Mouse (Mus musculus) 3134 (cell line): ENCODE measurements at regions not wholly inside any gene's neighbourhood (a gene's known extent, or its start where the extent isn't known, plus 50 kb on each side); places are given as distances from the start of the nearest gene placed in this dataset.

ENCODE experiments used
- DNase-seq: peaks from one replicate; pipeline ENCODE4 v3.0.0-alpha.2; 2011; ENCODE audit warnings: low spot score; ENCODE audit not compliant: insufficient read length; ENCODE audit errors: extremely low read depth

DNA sequence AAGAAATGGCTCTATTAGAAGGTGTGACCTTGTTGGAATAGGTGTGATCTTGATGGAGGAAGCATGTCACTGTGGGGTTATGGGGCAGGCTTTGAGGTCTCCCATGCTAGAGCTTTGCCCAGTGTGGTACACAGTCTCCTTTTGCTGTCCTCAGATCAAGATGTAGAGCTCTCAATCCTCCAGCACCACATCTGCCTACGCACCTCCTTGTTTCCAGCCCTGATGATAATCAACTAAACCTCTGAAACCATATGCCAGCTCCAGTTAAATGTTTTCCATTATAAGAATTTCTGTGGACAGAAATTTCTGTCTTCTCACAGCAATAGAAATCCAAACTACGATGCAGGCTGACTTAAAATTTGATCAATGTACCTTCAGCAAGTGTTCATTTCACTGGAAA is 103.8 kb downstream of the Gm10260 start:
- DNase-seq = no peak

DNA sequence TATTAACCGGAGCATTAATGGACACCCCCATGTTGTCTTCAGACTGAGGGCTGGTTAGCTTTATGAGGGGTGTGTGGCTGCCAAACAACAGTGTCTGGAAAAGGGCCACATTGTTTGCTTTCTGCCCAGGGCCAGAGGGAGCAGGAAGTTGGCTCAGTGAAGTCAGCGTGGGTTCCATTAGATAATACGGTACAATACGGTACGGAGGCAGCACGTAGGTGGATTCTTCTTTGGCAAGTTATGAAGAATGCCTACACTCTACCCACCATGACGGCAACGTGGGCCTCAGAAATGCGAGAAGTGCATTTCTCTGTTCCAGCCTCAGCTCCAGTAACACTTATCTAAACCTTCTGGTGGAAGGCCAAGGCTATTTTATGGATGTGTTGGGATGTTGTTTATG is 108.2 kb downstream of the Gm10260 start:
- no peak for DNase-seq

DNA sequence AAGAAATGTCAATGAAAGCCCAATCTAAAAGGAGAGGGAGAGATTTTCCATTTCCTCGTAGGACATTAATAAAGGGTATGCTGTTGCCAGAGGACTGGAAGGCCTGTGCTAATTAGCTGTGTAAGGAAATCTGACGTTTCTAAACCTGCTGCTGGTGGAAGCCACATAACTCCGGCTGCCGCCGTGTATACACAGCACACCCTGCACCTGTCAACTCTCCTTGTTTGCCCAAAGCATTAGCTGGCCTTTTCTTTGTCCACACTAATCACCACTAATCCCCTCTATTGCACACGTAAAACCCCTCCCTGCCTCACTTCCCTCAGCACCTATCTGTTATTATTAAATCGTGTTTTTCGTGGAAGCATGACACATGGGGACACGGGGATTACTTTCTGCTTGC is 108.7 kb downstream of the Gm10260 start:
- no peak for DNase-seq

DNA sequence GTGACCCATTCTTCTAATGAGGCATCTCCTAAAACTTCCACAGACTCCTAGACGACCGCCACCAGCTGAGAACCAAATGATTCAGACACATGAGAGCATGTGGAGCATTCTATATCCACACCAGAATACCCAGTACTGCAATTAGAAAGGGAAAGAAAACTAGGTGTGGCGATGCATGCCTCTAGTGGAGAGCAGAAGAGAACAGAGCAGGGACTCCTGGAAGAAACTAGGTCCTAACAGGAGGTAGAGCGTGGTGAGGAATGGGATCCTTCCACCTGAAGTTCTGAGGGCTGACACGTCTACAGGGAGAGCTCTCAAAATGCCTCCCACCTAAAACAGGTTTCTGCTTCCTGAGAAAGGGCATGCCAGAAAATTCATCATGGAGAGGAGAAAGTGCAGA is 109.3 kb downstream of the Gm10260 start:
- DNase-seq = no peak

DNA sequence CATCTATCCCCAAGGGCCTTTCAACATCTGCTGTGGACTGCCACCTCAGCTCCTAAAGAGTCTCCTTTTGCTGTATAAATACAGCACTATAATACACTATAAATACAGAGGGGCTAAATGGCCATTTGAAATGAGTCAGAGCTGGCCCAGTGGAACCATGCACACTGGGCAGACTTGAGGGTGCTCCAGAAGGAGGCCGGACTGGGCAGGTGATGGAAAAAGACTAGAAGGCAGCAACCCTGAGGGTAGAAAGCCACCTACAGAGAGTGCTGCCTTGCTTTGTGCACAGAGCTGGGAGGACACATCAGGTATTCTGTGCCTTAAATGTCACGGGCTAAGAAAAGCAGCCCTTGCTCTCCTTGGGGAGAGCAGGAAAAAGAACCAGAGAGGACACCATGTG is 110.2 kb downstream of the Gm10260 start:
- no peak for DNase-seq

DNA sequence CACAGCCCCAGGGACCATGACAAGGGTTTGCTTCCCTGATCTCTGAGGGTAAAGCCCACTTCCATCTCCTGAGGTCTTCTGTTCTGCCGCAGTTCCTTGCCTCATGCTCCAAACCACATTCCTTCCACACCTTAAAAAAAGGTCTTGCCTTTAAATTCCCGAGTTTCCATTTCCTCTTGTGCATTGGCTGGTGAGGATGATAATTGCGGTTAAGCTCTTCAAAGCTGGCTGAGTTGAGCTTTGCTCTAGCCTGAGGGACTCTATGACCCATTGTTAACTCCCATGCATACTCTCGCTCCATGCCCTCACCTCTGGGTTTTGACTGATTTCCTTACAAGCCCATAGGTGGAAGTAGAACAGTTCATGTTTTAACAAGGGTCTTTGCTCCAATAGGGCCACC is 112.9 kb downstream of the Gm10260 start:
- no peak for DNase-seq

DNA sequence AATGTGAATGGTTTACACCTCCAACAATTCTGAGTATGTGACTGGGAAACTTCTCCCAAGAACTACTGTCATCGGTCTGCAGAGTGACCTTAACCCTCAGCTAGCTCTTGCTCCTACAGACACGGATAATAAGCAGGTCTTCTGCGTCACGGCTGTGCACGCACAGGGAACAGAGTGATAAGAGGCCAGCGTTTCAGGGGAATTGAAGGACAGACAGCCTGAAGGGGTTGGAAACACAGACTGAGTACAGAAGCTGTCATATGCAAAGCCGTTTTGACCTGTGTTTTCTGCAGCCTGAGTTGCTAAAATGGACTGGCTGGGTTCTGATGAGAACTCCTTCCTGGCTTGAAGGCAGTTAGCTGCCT is 114.4 kb downstream of the Gm10260 start:
- no peak for DNase-seq

DNA sequence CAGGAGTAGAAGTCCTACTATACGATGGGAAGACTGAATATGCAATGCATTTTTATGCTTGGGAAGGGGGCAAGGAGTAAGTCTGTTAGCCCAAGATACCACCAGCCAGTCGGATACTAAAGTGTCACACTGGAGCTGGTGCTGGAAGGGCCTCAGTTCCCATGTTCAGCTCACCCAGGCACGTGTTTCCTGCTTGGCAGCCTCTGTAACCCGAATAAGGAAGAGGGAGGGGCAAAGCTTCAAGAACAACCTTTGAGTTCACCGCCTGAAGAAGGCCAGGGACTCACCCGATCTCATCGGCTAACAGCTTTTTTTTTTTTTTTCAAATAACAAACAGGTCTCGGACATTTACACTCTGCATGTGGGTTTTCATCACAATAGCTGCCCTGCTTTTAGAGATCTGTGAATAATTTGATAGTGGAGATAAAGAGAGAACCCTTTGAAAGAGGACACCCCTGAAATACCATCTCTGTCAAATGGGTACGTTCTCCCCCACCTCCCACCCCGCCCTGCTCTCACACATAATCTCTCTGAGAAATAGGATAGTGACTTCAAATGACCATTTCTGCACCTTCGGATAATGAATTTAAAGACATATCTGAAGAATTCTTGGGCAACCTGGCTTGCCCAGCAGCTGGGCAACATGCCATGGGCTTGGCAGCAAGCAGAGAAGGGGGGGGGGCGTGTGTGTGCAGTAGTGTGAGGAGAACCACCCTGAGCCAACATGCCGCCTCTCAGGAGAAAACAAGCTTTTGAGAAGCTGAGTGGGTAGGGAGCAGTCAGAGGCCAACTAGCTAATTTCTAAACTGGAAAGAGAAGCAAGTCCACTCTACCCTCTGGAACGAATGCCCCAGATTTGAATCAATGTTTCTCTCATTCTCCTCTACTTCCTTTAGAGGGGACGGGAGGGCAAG is 115.1 kb downstream of the Gm10260 start:
- peak; percentile 21 for DNase-seq

DNA sequence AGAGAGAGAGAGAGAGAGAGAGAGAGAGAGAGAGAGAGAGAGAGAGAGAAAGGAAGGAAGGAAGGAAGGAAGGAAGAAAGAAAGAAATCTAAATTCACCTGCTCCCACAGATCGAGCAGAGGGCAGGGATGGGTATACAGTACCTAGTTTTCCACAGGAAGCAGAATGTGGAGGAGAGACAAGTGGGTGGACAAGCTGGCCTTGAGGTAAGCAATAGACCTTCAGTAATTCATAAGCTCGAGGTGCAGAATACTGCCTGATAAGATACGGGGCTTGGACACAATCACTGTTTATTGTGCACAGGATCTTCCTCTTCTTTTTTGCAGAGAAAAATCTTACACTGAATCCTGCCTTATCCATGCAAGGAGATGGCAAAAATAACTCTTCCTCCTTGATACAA is 120.2 kb downstream of the Gm10260 start:
- DNase-seq = no peak

DNA sequence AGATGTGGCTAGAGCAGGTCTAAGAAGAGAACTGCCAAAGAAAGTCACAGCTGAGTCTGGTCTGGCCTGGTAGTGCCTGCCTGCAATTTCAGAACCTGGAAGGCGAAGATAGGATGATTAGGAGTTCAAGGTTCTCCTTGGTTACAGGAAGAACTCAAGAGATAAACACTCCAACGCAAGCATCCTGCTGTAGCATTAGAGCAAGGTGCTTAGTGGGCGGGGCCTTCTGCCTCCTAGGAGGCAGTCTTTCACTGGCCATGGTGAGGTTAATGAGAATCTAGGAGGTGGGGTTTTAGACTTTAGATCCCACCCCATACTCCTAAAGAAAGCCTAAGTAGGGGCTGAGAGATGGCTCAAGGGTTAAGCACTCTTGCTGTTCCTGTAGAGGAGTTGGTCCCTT is 120.8 kb downstream of the Gm10260 start:
- no peak for DNase-seq

DNA sequence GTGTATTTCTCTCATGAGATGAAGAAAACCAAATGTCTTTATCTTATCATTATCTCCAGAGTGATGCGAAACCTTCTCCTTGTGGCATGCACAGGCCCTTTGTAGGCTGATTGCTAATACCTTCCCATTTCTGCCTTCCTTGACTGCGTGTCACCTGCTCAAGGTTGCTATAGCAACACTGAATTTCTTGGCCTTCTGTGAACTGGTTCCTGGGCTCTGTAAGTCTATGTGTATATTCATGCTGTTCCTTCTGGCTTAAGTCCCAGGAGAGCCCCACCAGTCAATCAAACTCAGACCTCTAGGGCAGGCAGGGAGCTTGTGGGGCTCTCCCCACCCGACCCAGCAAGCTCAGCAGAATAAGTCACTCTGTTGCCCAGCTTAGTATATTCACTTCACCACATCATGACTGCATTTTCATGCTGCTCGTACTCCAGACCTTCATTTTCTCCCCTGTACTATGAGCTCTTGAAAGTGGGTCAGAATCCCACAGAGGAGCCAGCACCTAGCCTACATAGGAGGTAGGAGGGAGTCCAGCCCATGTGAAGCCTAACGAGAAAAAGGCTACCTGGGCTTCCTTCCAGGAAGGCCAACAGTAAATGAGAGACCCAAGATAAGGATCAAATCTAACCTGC is 121.9 kb downstream of the Gm10260 start:
- no peak for DNase-seq

DNA sequence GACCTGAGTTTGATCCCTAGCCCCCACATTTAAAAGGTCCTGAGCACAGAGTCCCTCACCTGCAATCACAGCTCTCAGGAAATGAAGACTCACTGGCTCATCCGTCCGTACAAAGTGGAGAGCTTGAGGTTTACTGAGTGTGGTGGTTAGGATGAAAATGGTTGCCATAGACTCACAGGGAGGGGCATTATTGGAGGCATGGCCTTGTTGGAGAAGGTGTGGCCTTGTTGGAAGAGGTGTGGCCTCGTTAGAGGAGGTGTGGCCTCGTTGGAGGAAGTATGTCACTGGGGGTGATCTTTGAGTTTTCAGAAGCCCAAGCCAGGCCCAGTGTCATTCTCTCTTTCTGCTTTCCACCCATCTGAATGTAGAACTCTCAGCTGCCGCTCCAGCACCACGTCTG is 122.9 kb downstream of the Gm10260 start:
- DNase-seq = no peak

DNA sequence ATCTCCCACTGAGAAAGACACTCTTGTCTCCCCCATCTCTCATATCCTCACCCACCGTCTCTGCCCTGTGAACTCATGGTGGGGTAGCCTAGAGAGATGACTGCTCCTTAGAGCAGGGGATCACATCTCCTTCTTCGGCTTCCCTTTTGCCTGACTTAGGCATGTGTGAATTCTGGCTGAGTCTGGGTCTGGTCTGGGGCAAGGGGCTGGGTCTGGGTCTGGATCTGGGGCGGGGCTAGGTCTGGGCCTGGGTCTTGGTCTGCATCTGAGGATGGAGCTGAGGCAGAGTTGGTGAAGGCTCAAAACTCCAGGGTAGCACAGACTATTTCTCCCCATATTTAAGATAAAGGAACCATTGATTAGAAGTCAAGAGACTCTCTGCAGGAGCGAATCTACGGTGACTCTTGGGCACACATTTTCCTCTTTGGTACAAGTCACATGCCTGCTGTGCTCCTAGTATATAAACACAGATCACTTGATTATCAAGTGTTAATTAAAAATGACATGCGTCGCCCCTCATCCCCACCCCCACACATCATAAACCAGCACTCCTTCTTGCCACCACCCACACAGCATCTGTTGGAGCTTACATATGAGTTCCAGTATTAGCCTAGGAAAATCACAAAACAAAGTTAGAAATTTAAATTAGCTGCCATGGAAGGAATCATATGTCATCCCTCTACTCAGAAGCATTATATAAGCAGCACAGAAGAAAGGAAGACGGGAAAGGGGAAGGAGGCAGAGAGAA is 126.2 kb downstream of the Gm10260 start:
- DNase-seq = no peak

DNA sequence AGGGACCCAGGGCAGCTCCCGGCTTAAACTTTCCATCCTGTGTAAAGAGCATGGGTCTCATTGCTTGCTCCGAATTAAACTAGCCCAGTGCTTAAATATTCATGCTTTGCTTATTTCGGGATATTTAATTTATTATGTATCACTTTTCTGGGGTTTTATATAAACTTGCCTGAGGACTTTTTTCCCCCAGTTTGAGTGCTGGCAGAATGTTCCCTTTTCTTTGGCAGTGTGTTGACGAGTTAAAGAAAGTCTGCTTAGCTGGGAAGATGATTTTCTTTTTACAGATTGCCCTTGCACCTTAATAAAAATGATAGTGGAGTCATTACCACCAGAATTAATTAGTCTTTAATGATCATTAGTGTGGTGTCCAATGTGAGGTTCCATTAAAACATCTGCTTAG is 126.9 kb downstream of the Gm10260 start:
- no peak for DNase-seq

DNA sequence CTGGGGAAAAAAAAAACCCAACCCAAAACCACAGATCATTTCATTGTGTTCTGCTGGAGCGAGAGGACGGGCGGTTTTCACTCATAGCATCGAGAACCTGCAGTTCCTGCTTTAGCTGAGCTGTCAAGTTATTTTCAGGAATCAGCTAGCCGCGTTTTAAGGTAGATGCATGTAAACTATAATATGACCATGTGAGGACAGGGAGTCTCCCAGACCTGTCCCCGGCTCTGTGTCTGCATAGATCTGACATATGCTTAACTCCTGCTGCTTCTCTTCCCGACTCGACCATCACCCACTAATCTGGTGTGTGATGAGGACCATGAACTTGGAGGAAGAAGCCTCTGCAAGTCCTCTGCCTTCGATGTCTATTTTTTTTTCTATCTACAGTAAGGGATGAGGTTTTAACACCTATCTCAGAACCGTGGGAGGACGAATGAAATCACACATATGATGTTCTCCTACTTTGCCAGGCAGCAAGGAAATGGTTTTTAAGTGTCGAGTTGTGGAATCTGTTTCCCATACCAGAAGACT is 128.5 kb downstream of the Gm10260 start:
- no peak for DNase-seq

DNA sequence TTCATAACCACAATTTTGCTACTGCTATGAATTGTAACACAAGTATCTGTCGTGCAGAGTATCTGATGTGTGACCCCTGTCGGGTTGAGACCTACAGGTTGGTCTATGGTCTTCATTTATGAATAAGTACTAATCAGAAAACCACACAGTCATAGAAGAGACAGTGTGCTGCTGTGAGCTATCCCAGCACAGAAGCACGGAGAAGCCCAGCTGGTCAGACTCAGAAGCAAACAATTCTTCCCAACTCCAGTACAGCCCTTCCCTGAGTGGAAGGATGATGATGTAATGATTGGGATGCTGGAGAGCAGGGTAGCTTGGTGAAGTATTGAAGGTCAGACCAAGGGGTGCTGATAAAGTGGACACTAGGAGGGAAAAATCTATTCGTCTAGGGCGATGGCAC is 129.5 kb downstream of the Gm10260 start:
- DNase-seq = no peak

DNA sequence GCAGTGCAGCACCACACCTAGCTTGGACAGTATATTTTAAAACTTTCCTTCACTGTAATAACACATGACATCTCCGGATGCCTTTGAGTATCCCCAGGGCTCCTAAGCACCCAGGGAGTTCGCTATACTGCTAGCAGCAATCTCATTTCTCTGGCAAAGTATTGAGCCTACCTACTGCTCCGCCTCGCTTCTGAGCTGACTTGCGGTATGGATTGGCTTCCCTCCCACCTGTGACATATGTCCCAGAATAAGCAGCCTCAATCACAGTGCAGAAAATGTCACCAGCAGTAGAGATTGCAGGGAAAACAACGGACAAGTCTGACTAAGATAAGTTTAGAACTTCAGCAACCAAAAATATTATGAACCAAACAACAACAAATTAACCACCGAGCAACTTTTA is 131.8 kb downstream of the Gm10260 start:
- DNase-seq = no peak

DNA sequence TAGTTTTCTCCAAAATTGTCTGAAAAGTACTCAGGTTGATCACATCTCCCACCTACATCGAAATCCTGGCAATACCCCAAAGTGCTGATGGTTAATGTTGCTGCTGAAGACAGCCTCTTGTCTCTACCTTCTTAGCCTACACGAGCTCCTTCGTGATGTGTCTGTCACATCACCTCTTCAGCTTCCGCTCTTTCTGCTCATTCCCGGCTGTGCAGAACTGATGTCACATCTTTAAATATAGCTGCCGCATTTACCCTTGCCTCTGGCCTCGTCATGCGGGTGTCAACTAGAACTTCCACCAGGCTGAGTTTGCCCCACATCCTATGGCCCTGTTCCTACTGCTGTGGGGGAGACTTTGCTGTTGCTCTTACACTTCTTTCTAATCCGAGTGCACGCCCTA is 133.2 kb downstream of the Gm10260 start:
- DNase-seq = no peak

DNA sequence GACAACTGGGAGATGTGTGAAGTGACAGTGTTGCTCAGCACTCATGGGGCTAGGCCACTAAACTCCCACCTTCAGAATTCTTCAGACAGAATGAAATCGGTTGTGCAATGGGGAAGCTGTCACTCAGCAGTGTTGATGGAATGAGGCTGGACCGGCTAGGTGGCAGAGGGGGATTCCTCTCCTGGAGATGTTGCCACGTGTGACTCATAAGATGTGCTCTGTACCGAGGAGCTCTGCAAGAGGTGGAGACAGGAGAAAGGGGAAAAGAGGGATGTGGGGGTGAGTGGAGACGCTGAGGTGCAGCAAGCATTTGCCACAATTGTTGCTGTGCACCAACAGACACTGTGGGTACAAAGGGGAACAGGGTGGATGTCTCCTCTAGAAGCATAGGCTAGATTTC is 133.6 kb downstream of the Gm10260 start:
- no peak for DNase-seq

DNA sequence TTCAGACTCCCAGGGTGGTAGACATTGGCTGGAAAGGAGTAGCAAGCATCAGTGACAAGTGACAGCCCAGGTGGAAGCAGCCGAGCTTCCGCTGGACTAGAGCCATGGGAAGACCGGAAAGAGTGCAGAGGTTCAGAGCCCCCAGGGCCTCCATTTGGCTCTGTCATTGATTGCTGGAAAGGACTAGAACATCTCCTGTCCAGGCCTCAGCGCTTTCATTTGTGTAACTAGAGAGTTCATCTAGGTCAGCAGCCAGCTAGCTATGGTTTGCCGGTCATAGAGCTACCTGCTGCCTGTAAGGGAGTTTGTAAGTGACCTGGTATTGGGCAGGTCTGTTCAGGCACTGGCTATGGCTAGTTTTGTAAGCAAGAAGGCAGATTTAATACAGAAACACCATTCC is 134.3 kb downstream of the Gm10260 start:
- DNase-seq = no peak

DNA sequence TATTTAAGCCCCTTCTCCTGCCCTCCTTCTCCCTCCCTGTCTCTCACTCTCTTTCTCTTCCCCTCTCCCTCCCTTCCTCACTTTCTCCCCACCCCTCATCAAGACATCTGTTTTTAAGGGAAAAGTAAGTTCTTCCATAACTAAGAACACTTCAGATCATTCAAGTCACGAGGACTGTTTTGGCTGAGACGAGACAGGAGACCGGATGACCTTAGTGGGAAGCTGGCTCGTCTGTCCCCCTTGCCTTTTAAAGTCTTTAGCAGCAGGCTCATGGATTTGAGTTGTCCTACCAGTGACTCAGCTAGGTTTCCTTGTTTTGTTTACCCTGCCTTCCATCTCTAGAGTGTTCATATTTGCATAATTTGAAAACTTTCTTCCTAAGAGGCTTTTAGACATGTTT is 135.0 kb downstream of the Gm10260 start:
- DNase-seq = no peak

DNA sequence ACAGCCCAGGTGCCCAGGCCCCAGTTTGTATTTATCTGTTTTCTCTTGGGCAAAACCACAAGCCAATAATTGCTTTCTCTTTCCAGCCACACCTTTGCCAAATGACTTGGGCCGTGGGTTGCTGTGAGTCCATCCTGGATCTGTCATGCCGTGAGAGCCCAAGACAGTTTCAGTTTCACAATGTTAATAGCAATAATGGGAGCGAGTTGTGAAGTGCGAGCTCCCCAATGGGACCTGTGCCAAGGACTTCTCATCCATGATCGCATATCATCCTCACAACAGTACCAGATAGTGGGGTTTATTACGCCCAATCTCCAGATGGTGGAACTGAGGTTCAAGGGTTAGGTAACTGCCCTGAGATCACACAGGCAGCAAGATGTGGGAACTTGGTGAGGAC is 142.2 kb downstream of the Gm10260 start:
- no peak for DNase-seq
